ENCODE assay signal across 7 mouse cellular contexts in genomic region chr9:106210853-106211609, GRCm38 (mm10). TPM values are rescaled to one million over a fixed set of nuclear protein-coding genes. Genes with fewer than 3 reads are reported as not detected.
A peak's percentile ranks its signal among the peaks of the same experiment; 100 is the strongest.
DNase-seq lines count a peak whose midpoint lies in the region; ATAC-seq and TF ChIP-seq lines count a peak whose summit lies in the region.

No protein-coding gene starts in this region.

- TF ChIP-seq EP300 in liver, postnatal 0 days (IDR thresholded peaks at IDR 0.05; ENCODE audit: low read depth) = no peak

- H3K9me3 ChIP-seq in neural tube, embryonic 11.5 days (ENCODE audit: control insufficient read depth, low read length) = no peaks in the 10 kb centered on the region
- H3K9me3 ChIP-seq in forebrain, embryonic 15.5 days = no peaks in the 10 kb centered on the region
- no peaks in the 10 kb centered on the region for H3K9me3 ChIP-seq in liver, postnatal 0 days (ENCODE audit: low read length)

- peak overlapping the region; percentile 46 for H3K4me2 ChIP-seq in neural tube, embryonic 11.5 days (ENCODE audit: low read depth)
- peak overlapping the region; percentile 54 for H3K4me2 ChIP-seq in forebrain, embryonic 15.5 days (replicated peaks)
- peak overlapping the region; percentile 69; the same call in 1 of the 2 replicates for H3K4me2 ChIP-seq in liver, postnatal 0 days (ENCODE audit: low read depth, low read length)

- no peak overlapping the region for H3K4me3 ChIP-seq in neural tube, embryonic 11.5 days (ENCODE audit: low read depth, low read length)
- 0 out of 2 replicates have a peak overlapping the region, but pooled peaks have one; percentile 24 for H3K4me3 ChIP-seq in forebrain, embryonic 15.5 days
- H3K4me3 ChIP-seq in liver, postnatal 0 days (ENCODE audit: low read depth, low read length) = no peak overlapping the region

- 42% methylated on average over 9 of the region's 9 CpGs for WGBS in neural tube, embryonic 11.5 days
- WGBS in forebrain, embryonic 15.5 days = 25% methylated on average over 9 of the region's 9 CpGs
- 70% methylated on average over 9 of the region's 9 CpGs for WGBS in liver, postnatal 0 days (ENCODE audit: insufficient replicate concordance)

- ATAC-seq in neural tube, embryonic 11.5 days (ENCODE audit: insufficient read depth, low FRiP score, low TSS enrichment) = peak; percentile 13; the same call in 1 of the 2 replicates
- ATAC-seq in forebrain, embryonic 15.5 days (replicated peaks) = peak; percentile 7; the same call in 1 of the 2 replicates
- no peak for ATAC-seq in liver, postnatal 0 days

- intact Hi-C loops in left cerebral cortex, postnatal 25 days (cut with DNase I) = loop anchor here (10.0 kb wide), 1 partner anchor 214 kb away; the partner anchor contains the start of gene Rpl29

- DNase-seq in neural tube, embryonic 11.5 days (ENCODE audit: low spot score) = no peak
- no peak for DNase-seq in neural tube, embryonic 10.5 days (ENCODE audit: extremely low spot score, low spot score)
- no peak for DNase-seq in liver, postnatal 0 days
- no peak for DNase-seq in left cerebral cortex, postnatal 25 days (ENCODE audit: low spot score in 2 of 2)
- no peak for DNase-seq in ovary, adult 18-20 months (ENCODE audit: low spot score)
- DNase-seq in layer of hippocampus, postnatal 10 days (ENCODE audit: low spot score in 2 of 2) = no peak

- H3K36me3 ChIP-seq in neural tube, embryonic 11.5 days (ENCODE audit: control insufficient read depth, insufficient read depth, low read length) = peaks cover 3% of the 10 kb centered on the region; the same call in 1 of the 2 replicates
- H3K36me3 ChIP-seq in forebrain, embryonic 15.5 days = peaks cover 35% of the 10 kb centered on the region
- H3K36me3 ChIP-seq in liver, postnatal 0 days (replicated peaks; ENCODE audit: insufficient read depth, low read length) = peaks cover 14% of the 10 kb centered on the region; the same call in 1 of the 2 replicates

- 0 out of 2 replicates have a peak overlapping the region, but pooled peaks have one; percentile 27 for H3K27ac ChIP-seq in neural tube, embryonic 11.5 days (ENCODE audit: low read depth, low read length)
- peak overlapping the region; percentile 38; the same call in 1 of the 2 replicates for H3K27ac ChIP-seq in forebrain, embryonic 15.5 days (replicated peaks)
- H3K27ac ChIP-seq in liver, postnatal 0 days (ENCODE audit: low read depth) = no peak overlapping the region

- TF ChIP-seq CTCF in liver, postnatal 0 days (IDR thresholded peaks at IDR 0.05; ENCODE audit: low read depth) = no peak

- H3K4me1 ChIP-seq in neural tube, embryonic 11.5 days (ENCODE audit: control insufficient read depth, insufficient read depth, low read length) = peaks cover 9% of the 10 kb centered on the region
- H3K4me1 ChIP-seq in forebrain, embryonic 15.5 days = peaks cover 17% of the 10 kb centered on the region
- H3K4me1 ChIP-seq in liver, postnatal 0 days (ENCODE audit: insufficient read depth) = 0 out of 2 replicates have a peak, but pooled peaks cover 2% of the 10 kb centered on the region

- H3K27me3 ChIP-seq in neural tube, embryonic 11.5 days (ENCODE audit: control insufficient read depth, insufficient read depth, low read length) = no peaks in the 10 kb centered on the region
- H3K27me3 ChIP-seq in forebrain, embryonic 15.5 days = no peaks in the 10 kb centered on the region
- H3K27me3 ChIP-seq in liver, postnatal 0 days (ENCODE audit: insufficient read depth, low read length) = no peaks in the 10 kb centered on the region

- H3K9ac ChIP-seq in neural tube, embryonic 11.5 days (ENCODE audit: low read length) = peak overlapping the region; percentile 60
- H3K9ac ChIP-seq in forebrain, embryonic 15.5 days (replicated peaks) = peak overlapping the region; percentile 39
- peak overlapping the region; percentile 47; the same call in 1 of the 2 replicates for H3K9ac ChIP-seq in liver, postnatal 0 days (replicated peaks)

RNA-seq across cellular contexts. Expression of gene Twf2, which starts 8.1 kb away (rescaled TPM):
- polyA plus RNA-seq in neural tube, embryonic 11.5 days (2014; fragmentation: Nextera tagmentation; extraction: Ambion mirVana) = 62.1 and 63.9 TPM in 2 replicates
- polyA plus RNA-seq in forebrain, embryonic 15.5 days (2015; fragmentation: Nextera tagmentation; extraction: Ambion mirVana) = 54.8 and 57.3 TPM in 2 replicates
- polyA plus RNA-seq in liver, postnatal 0 days (2015; fragmentation: Nextera tagmentation; extraction: Ambion mirVana) = 22.4 and 23.0 TPM in 2 replicates
- 10 to 100 TPM; 55.1 to 59.6 TPM for total RNA-seq in left cerebral cortex, postnatal 25 days (2021)
- total RNA-seq in layer of hippocampus, postnatal 10 days (2021) = 10 to 100 TPM; 40.8 to 41.3 TPM

RNA-seq across cellular contexts. Expression of gene Tlr9, which starts 11.4 kb away (rescaled TPM):
- 0.07 TPM in 1 of 2 replicates, not detected in the other for polyA plus RNA-seq in neural tube, embryonic 11.5 days (2014; fragmentation: Nextera tagmentation; extraction: Ambion mirVana)
- polyA plus RNA-seq in forebrain, embryonic 15.5 days (2015; fragmentation: Nextera tagmentation; extraction: Ambion mirVana) = not detected in 2 replicates
- 0.07 and 0.16 TPM in 2 replicates for polyA plus RNA-seq in liver, postnatal 0 days (2015; fragmentation: Nextera tagmentation; extraction: Ambion mirVana)
- 1 to 10 TPM; 1.1 to 1.2 TPM for total RNA-seq in left cerebral cortex, postnatal 25 days (2021)
- 1 to 10 TPM; 1.2 to 1.4 TPM for total RNA-seq in layer of hippocampus, postnatal 10 days (2021)

RNA-seq across cellular contexts. Expression of gene Ppm1m, which starts 11.5 kb away (rescaled TPM):
- polyA plus RNA-seq in neural tube, embryonic 11.5 days (2014; fragmentation: Nextera tagmentation; extraction: Ambion mirVana) = 30.3 and 33.4 TPM in 2 replicates
- 15.4 and 15.8 TPM in 2 replicates for polyA plus RNA-seq in forebrain, embryonic 15.5 days (2015; fragmentation: Nextera tagmentation; extraction: Ambion mirVana)
- polyA plus RNA-seq in liver, postnatal 0 days (2015; fragmentation: Nextera tagmentation; extraction: Ambion mirVana) = 11.0 and 11.1 TPM in 2 replicates
- total RNA-seq in left cerebral cortex, postnatal 25 days (2021) = 10 to 100 TPM; 18.0 to 24.7 TPM
- total RNA-seq in layer of hippocampus, postnatal 10 days (2021) = 10 to 100 TPM; 12.8 to 18.8 TPM

RNA-seq across cellular contexts. Expression of gene Alas1, which starts 37.4 kb away (rescaled TPM):
- polyA plus RNA-seq in neural tube, embryonic 11.5 days (2014; fragmentation: Nextera tagmentation; extraction: Ambion mirVana) = 89.5 and 89.8 TPM in 2 replicates
- 93.6 and 101 TPM in 2 replicates for polyA plus RNA-seq in forebrain, embryonic 15.5 days (2015; fragmentation: Nextera tagmentation; extraction: Ambion mirVana)
- polyA plus RNA-seq in liver, postnatal 0 days (2015; fragmentation: Nextera tagmentation; extraction: Ambion mirVana) = 131 and 146 TPM in 2 replicates
- total RNA-seq in left cerebral cortex, postnatal 25 days (2021) = 100 to 1,000 TPM; 135 to 144 TPM
- total RNA-seq in layer of hippocampus, postnatal 10 days (2021) = 100 to 1,000 TPM; 139 TPM

RNA-seq across cellular contexts. Expression of gene Wdr82, which starts 40.3 kb away (rescaled TPM):
- polyA plus RNA-seq in neural tube, embryonic 11.5 days (2014; fragmentation: Nextera tagmentation; extraction: Ambion mirVana) = 25.2 and 26.2 TPM in 2 replicates
- polyA plus RNA-seq in forebrain, embryonic 15.5 days (2015; fragmentation: Nextera tagmentation; extraction: Ambion mirVana) = 38.1 and 41.5 TPM in 2 replicates
- 5.3 and 5.7 TPM in 2 replicates for polyA plus RNA-seq in liver, postnatal 0 days (2015; fragmentation: Nextera tagmentation; extraction: Ambion mirVana)
- 100 to 1,000 TPM; 136 to 141 TPM for total RNA-seq in left cerebral cortex, postnatal 25 days (2021)
- total RNA-seq in layer of hippocampus, postnatal 10 days (2021) = 100 to 1,000 TPM; 156 to 164 TPM
